Comparison of ENCODE assay signal across 8 mouse cellular contexts in the genomic region with DNA sequence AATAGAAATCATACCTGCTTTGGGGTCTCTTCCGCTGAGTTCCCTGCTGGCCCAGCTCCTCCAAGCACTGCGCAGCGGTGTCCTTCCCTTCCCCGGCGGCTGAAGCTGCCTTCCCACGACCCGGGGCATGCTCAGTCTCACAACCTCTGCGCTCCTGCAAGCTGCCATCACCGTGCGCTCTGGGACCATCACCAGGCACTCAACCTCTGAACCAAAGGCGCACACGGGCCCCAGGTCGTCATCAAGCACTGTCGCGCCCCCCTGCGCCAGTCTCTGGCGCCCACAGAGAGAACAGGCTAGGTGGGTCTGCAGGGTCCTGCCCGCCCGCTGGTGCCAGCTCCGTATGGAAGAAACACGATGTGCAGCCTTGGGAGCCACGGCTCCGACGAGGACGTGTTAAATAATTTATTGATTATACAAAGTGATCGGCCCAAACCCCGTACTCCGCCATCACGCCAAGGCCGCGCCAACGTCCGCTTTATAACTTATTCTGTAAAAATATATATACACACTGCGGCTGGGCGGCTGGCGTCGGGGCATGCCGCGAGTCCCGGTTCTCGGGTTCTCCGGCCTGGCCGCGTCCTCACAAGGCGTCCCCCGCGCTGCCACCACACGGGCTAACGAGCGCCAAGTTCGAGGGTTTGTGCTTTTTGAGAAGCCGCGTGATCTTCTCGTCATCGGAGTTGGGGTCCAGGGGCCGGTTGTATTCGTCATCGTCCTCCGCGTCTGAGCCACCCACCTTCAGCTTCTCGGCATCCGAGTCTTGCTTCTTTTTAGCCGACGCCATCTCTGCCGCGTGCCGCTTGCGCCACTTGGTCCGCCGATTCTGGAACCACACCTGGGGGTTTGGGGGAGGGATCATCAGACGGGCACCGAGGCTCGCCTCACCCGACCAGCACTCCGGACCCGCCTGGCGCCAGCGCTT. TPM values are rescaled to one million over a fixed set of nuclear protein-coding genes. Genes with fewer than 3 reads are reported as not detected.
DNase-seq lines count a peak whose midpoint lies in the region; ATAC-seq lines count a peak whose summit lies in the region.
"Had no signal": no experiment of that assay in that cellular context is flagged by ENCODE, and none has a peak within 500 bp of the region (broad histone marks: within the 10 kb centered on the region; RNA-seq: fewer than 3 reads in every experiment).

No protein-coding gene starts in this region.

- peak overlapping the region; percentile 69 for H3K4me3 ChIP-seq in megakaryocyte, embryonic 14.5 days (replicated peaks)
- peak overlapping the region; percentile 40 for H3K4me3 ChIP-seq in forebrain, embryonic 11.5 days (ENCODE audit: low read depth, low read length)
- peak overlapping the region; percentile 32 for H3K4me3 ChIP-seq in intestine, embryonic 14.5 days (ENCODE audit: low read depth, low read length)
- peak overlapping the region; percentile 35 for H3K4me3 ChIP-seq in neural tube, embryonic 12.5 days

- peak overlapping the region; percentile 59 for H3K4me2 ChIP-seq in forebrain, embryonic 11.5 days (ENCODE audit: low read depth, low read length, severe bottlenecking)
- H3K4me2 ChIP-seq in intestine, embryonic 14.5 days (ENCODE audit: low read length): peak overlapping the region; percentile 52
- peak overlapping the region; percentile 58 for H3K4me2 ChIP-seq in neural tube, embryonic 12.5 days (replicated peaks)

- H3K27ac ChIP-seq in forebrain, embryonic 11.5 days (ENCODE audit: low read depth, low read length): no peak overlapping the region
- no peak overlapping the region for H3K27ac ChIP-seq in intestine, embryonic 14.5 days (ENCODE audit: low read depth)
- H3K27ac ChIP-seq in neural tube, embryonic 12.5 days: no peak overlapping the region
- H3K27ac ChIP-seq: macrophage had no signal

- 2% methylated on average over 76 of the region's 78 CpGs for WGBS in forebrain, embryonic 11.5 days
- 3% methylated on average over 78 of the region's 78 CpGs for WGBS in intestine, embryonic 14.5 days
- WGBS in neural tube, embryonic 12.5 days: 1% methylated on average over 78 of the region's 78 CpGs

- no peak for ATAC-seq in megakaryocyte, adult 5-6 weeks (ENCODE audit: poor library complexity, severe bottlenecking)
- ATAC-seq in forebrain, embryonic 11.5 days (replicated peaks; ENCODE audit: low FRiP score): no peak
- ATAC-seq in intestine, embryonic 14.5 days (replicated peaks; ENCODE audit: low FRiP score, low TSS enrichment, low read depth): no peak
- ATAC-seq in neural tube, embryonic 12.5 days (ENCODE audit: low FRiP score, low read depth): no peak

- H3K9me3 ChIP-seq in megakaryocyte, embryonic 14.5 days: peaks cover 3% of the 10 kb centered on the region
- H3K9me3 ChIP-seq in forebrain, embryonic 11.5 days (ENCODE audit: control insufficient read depth, low read length): no peaks in the 10 kb centered on the region
- no peaks in the 10 kb centered on the region for H3K9me3 ChIP-seq in intestine, embryonic 14.5 days (ENCODE audit: control insufficient read depth, low read length)
- H3K9me3 ChIP-seq in neural tube, embryonic 12.5 days: no peaks in the 10 kb centered on the region

- peak; percentile 61 for DNase-seq in forebrain, embryonic 11.5 days (ENCODE audit: low spot score)
- DNase-seq in intestine, embryonic 14.5 days (ENCODE audit: low spot score): peak; percentile 73
- no peak for DNase-seq in gastrocnemius, postnatal 36 days
- DNase-seq in ovary, postnatal 36 days (ENCODE audit: low spot score): no peak

- intact Hi-C loops in gastrocnemius, postnatal 36 days (cut with DNase I): loop anchor here (10.0 kb wide), 1 partner anchor 276 kb away; no protein-coding TSS in a partner anchor

- H3K36me3 ChIP-seq in megakaryocyte, embryonic 14.5 days (replicated peaks; ENCODE audit: low read length): peaks cover 48% of the 10 kb centered on the region
- no peaks in the 10 kb centered on the region for H3K36me3 ChIP-seq in forebrain, embryonic 11.5 days (ENCODE audit: control insufficient read depth, insufficient read depth, low read length)
- peaks cover 13% of the 10 kb centered on the region for H3K36me3 ChIP-seq in intestine, embryonic 14.5 days (ENCODE audit: control insufficient read depth, insufficient read depth, low read length)
- no peaks in the 10 kb centered on the region for H3K36me3 ChIP-seq in neural tube, embryonic 12.5 days

- H3K4me1 ChIP-seq in megakaryocyte, embryonic 14.5 days: peaks cover 59% of the 10 kb centered on the region
- H3K4me1 ChIP-seq in forebrain, embryonic 11.5 days (replicated peaks; ENCODE audit: control insufficient read depth, insufficient read depth, low read length): peaks cover 19% of the 10 kb centered on the region
- H3K4me1 ChIP-seq in intestine, embryonic 14.5 days (replicated peaks; ENCODE audit: control insufficient read depth, insufficient read depth, low read length): peaks cover 15% of the 10 kb centered on the region
- peaks cover 25% of the 10 kb centered on the region for H3K4me1 ChIP-seq in neural tube, embryonic 12.5 days

- H3K9ac ChIP-seq in forebrain, embryonic 11.5 days (ENCODE audit: low read length): peak overlapping the region; percentile 27; the same call in 1 of the 2 replicates
- no peak overlapping the region for H3K9ac ChIP-seq in intestine, embryonic 14.5 days (ENCODE audit: low read length)
- 0 out of 2 replicates have a peak overlapping the region, but pooled peaks have one; percentile 26 for H3K9ac ChIP-seq in neural tube, embryonic 12.5 days

- peaks cover 78% of the 10 kb centered on the region for H3K27me3 ChIP-seq in megakaryocyte, embryonic 14.5 days (replicated peaks)
- peaks cover 81% of the 10 kb centered on the region for H3K27me3 ChIP-seq in forebrain, embryonic 11.5 days (ENCODE audit: control insufficient read depth, insufficient read depth, low read length)
- H3K27me3 ChIP-seq in intestine, embryonic 14.5 days (replicated peaks; ENCODE audit: control insufficient read depth, insufficient read depth, low read length): peaks cover 82% of the 10 kb centered on the region
- H3K27me3 ChIP-seq in neural tube, embryonic 12.5 days (replicated peaks): peaks cover 99% of the 10 kb centered on the region

RNA-seq across cellular contexts. Expression of a gene that starts 1.5 kb away (rescaled TPM):
- not detected in 2 replicates for polyA plus RNA-seq in megakaryocyte, embryonic 14.5 days (2012; ENCODE audit: insufficient read depth, low replicate concordance)
- total RNA-seq in megakaryocyte, adult 5-6 weeks (2015): not detected in 2 replicates
- not detected in 2 replicates for total RNA-seq in megakaryocyte, adult 5-6 weeks (2017)
- polyA plus RNA-seq in forebrain, embryonic 11.5 days (2014; fragmentation: Nextera tagmentation; extraction: Ambion mirVana): 6.4 and 7.2 TPM in 2 replicates
- polyA plus RNA-seq in intestine, embryonic 14.5 days (2014; fragmentation: Nextera tagmentation; extraction: Ambion mirVana): 0.41 TPM in 1 of 2 replicates, not detected in the other
- polyA plus RNA-seq in neural tube, embryonic 12.5 days (2016; fragmentation: Nextera tagmentation; extraction: Ambion mirVana): 10.5 and 13.9 TPM in 2 replicates
- total RNA-seq in gastrocnemius, postnatal 36 days (2021): not detected
- polyA plus RNA-seq: macrophage had no signal

Comparison
In these comparisons a context has a peak if more than half of its experiments do, and no peak if none do; other contexts are left out.
1. DNase-seq: peak in forebrain, embryonic 11.5 days (single experiment) and intestine, embryonic 14.5 days (single experiment); none in gastrocnemius, postnatal 36 days (0 of 2) and ovary, postnatal 36 days (single experiment).
2. Peak in every context shown above with its lines, with median percentiles within 50 percentile points of each other: H3K4me3 ChIP-seq and H3K4me2 ChIP-seq.